ENCODE assay signal across 7 mouse cellular contexts in genomic region chr4:137954926-137955396, GRCm38 (mm10). TPM values are rescaled to one million over a fixed set of nuclear protein-coding genes. Genes with fewer than 3 reads are reported as not detected.
DNase-seq lines count a peak whose midpoint lies in the region; ATAC-seq and TF ChIP-seq lines count a peak whose summit lies in the region.

No protein-coding gene starts in this region.

- no peaks in the 10 kb centered on the region for H3K36me3 ChIP-seq in CH12.LX (replicated peaks in 1 of 2; ENCODE audit: control insufficient read depth in 1 of 2, insufficient read depth in 1 of 2, low read length in 1 of 2)
- H3K36me3 ChIP-seq in liver, embryonic 12.5 days, result peaks cover 57% of the 10 kb centered on the region

- no peak for TF ChIP-seq POLR2A in CH12.LX (IDR thresholded peaks at IDR 0.05; ENCODE audit: low read depth, low read length)

- in situ Hi-C loops in CH12.LX (cut with MboI; ENCODE audit: low pct_ligation_motif_present, low pct_unique_long_range_greater_than_20kb, low sequenced_read_pairs), result loop anchor here (25.0 kb wide), 2 partner anchors 357 to 457 kb away; partner anchors contain the start of gene Ddost

- H3K4me2 ChIP-seq in CH12.LX (ENCODE audit: insufficient read depth, low read depth, poor library complexity, severe bottlenecking), result no peak overlapping the region
- no peak overlapping the region for H3K4me2 ChIP-seq in liver, embryonic 12.5 days

- no peak for TF ChIP-seq EP300 in CH12.LX (IDR thresholded peaks at IDR 0.05; ENCODE audit: low read length)

- H3K79me2 ChIP-seq in CH12.LX (replicated peaks; ENCODE audit: control insufficient read depth, extremely low read depth, insufficient read depth, poor library complexity, severe bottlenecking), result no peaks in the 10 kb centered on the region

- H3K9ac ChIP-seq in CH12.LX (ENCODE audit: insufficient read depth, low read depth), result no peak overlapping the region
- no peak overlapping the region for H3K9ac ChIP-seq in liver, embryonic 12.5 days

- 27% methylated on average over 8 of the region's 8 CpGs for WGBS in liver, embryonic 12.5 days (ENCODE audit: insufficient replicate concordance)

- peak; percentile 36 for DNase-seq in A20 (ENCODE audit: low read depth, low spot score)
- peak; percentile 16 for DNase-seq in CH12.LX (ENCODE audit: extremely low read depth)
- peak; percentile 77 to 88 for DNase-seq in heart, adult 18-20 months
- DNase-seq in cerebellum, adult 11-12 months, result no peak
- DNase-seq in testis, postnatal 10 days (ENCODE audit: low spot score), result no peak

- peaks cover 40% of the 10 kb centered on the region for H3K27me3 ChIP-seq in CH12.LX (replicated peaks)
- no peaks in the 10 kb centered on the region for H3K27me3 ChIP-seq in liver, embryonic 12.5 days (replicated peaks)

- no peaks in the 10 kb centered on the region for H3K4me1 ChIP-seq in CH12.LX (ENCODE audit: control insufficient read depth in 1 of 2, insufficient read depth in 2 of 2)
- H3K4me1 ChIP-seq in liver, embryonic 12.5 days, result peaks cover 27% of the 10 kb centered on the region

- no peak; the same call in 1 of the 2 replicates for TF ChIP-seq RAD21 in CH12.LX (IDR thresholded peaks at IDR 0.05; ENCODE audit: low read depth, low read length)

- H3K27ac ChIP-seq in CH12.LX (ENCODE audit: insufficient read depth, low read depth), result no peak overlapping the region
- H3K27ac ChIP-seq in liver, embryonic 12.5 days, result 0 out of 2 replicates have a peak overlapping the region, but pooled peaks have one; percentile 5

- H3K9me3 ChIP-seq in CH12.LX (replicated peaks; ENCODE audit: low read length), result peaks cover 2% of the 10 kb centered on the region
- 0 out of 2 replicates have a peak, but pooled peaks cover 4% of the 10 kb centered on the region for H3K9me3 ChIP-seq in liver, embryonic 12.5 days (replicated peaks)

- TF ChIP-seq CTCF in CH12.LX (conservative IDR thresholded peaks at IDR 0.05 in 1 of 2, IDR thresholded peaks at IDR 0.05 in 1 of 2; ENCODE audit: low read depth in 2 of 2, low read length in 2 of 2), result peak; percentile 37 to 41; a peak in 3 of 4 replicates

- dilution Hi-C loops in CH12.LX (cut with MboI; ENCODE audit: extremely low pct_ligation_motif_present, extremely low pct_unique_long_range_greater_than_20kb, low sequenced_read_pairs), result no loop called here

- ATAC-seq in liver, embryonic 12.5 days, result peak; percentile 83
- no peak for ATAC-seq in CD4-positive, CD25-positive, alpha-beta regulatory T cell, adult 4 months

- no peak overlapping the region for H3K4me3 ChIP-seq in CH12.LX (replicated peaks in 1 of 3; ENCODE audit: low read depth in 2 of 3, low read length in 2 of 3, poor library complexity in 1 of 3)
- H3K4me3 ChIP-seq in liver, embryonic 12.5 days, result no peak overlapping the region

TF ChIP-seq in CH12.LX, 34 proteins besides CTCF, POLR2A, EP300 and RAD21:
- TF ChIP-seq SMC3 (IDR thresholded peaks at IDR 0.05; ENCODE audit: low read depth, low read length) (0 out of 2 replicates have a peak, but pooled peaks have one; percentile 4), CHD2 (IDR thresholded peaks at IDR 0.05; ENCODE audit: low read length) (no peak)

RNA-seq across cellular contexts. Expression of gene Eif4g3, which starts 37.9 kb away (rescaled TPM):
- 22.3 and 24.0 TPM in 2 replicates for total RNA-seq in CH12.LX (2012; rRNA removed)
- total RNA-seq in CH12.LX (2014; rRNA removed), result 10.8 and 11.9 TPM in 2 replicates
- polyA plus RNA-seq in CH12.LX (2012; ENCODE audit: insufficient read length, low read depth), result 44.2 and 47.2 TPM in 2 replicates
- total RNA-seq in heart, adult 18-20 months (2021), result 10 to 100 TPM; 38.1 to 45.7 TPM
- 15.2 and 15.8 TPM in 2 replicates for polyA plus RNA-seq in liver, embryonic 12.5 days (2016; fragmentation: Nextera tagmentation; extraction: Ambion mirVana)
- polyA plus RNA-seq in CD4-positive, CD25-positive, alpha-beta regulatory T cell, adult 4 months (2017; shearing (Covaris generic)), result 10 to 100 TPM; 42.5 to 49.0 TPM

Comparison
In these comparisons a context has a peak if more than half of its experiments do, and no peak if none do; other contexts are left out.
1. DNase-seq: peak in A20 (single experiment), CH12.LX (single experiment) and heart, adult 18-20 months (2 of 2); none in cerebellum, adult 11-12 months (single experiment) and testis, postnatal 10 days (single experiment).